Mouse (Mus musculus) spleen, postnatal 14 days (tissue): ENCODE data around the gene Ext2.

ENCODE experiments used
- DNase-seq, 2 experiments: peaks; one replicate each; pipeline ENCODE4 v3.0.0; 2021 to 2022; ENCODE audit warnings: low spot score in 2 of 2

Ext2 gene

GRCm38 (mm10) chr2:93682601-93683202, 139.7 kb downstream of the Ext2 start:
- DNase-seq, result no peak

- no peak for DNase-seq
These were observed 141.0 kb downstream of the Ext2 start for GRCm38 (mm10) chr2:93681321-93681720.

GRCm38 (mm10) chr2:93677231-93677630, 145.1 kb downstream of the Ext2 start:
- no peak for DNase-seq

- DNase-seq, result no peak
These were observed 150.7 kb downstream of the Ext2 start for GRCm38 (mm10) chr2:93671573-93672184.

GRCm38 (mm10) chr2:93666146-93666858, 156.1 kb downstream of the Ext2 start:
- no peak for DNase-seq

GRCm38 (mm10) chr2:93665472-93665871, 156.9 kb downstream of the Ext2 start:
- no peak for DNase-seq

GRCm38 (mm10) chr2:93662240-93662865, 160.0 kb downstream of the Ext2 start:
- no peak for DNase-seq

GRCm38 (mm10) chr2:93661096-93661495, 161.3 kb downstream of the Ext2 start:
- DNase-seq, result no peak

- DNase-seq, result no peak
These were observed 162.6 kb downstream of the Ext2 start for GRCm38 (mm10) chr2:93659705-93660308.

- no peak for DNase-seq
These were observed 163.4 kb downstream of the Ext2 start for GRCm38 (mm10) chr2:93659004-93659403.

- no peak for DNase-seq
These were observed 167.9 kb downstream of the Ext2 start for GRCm38 (mm10) chr2:93654336-93655055.

- no peak for DNase-seq
These were observed 173.0 kb downstream of the Ext2 start for GRCm38 (mm10) chr2:93649243-93649870.

- no peak for DNase-seq
These were observed 174.3 kb downstream of the Ext2 start for GRCm38 (mm10) chr2:93647924-93648575.

GRCm38 (mm10) chr2:93647051-93647923, 175.1 kb downstream of the Ext2 start:
- no peak for DNase-seq

GRCm38 (mm10) chr2:93645626-93646320, 176.6 kb downstream of the Ext2 start:
- DNase-seq, result no peak

- no peak for DNase-seq
These were observed 177.2 kb downstream of the Ext2 start for GRCm38 (mm10) chr2:93645197-93645596.

- no peak for DNase-seq
These were observed 177.6 kb downstream of the Ext2 start for GRCm38 (mm10) chr2:93644731-93645130.

- DNase-seq, result no peak
These were observed 178.1 kb downstream of the Ext2 start for GRCm38 (mm10) chr2:93644234-93644633.

GRCm38 (mm10) chr2:93643403-93643780, 179.0 kb downstream of the Ext2 start:
- no peak for DNase-seq
